Mouse (Mus musculus): ENCODE results near the gene Atp1b1. TPM values are rescaled to one million over a fixed set of nuclear protein-coding genes. Genes with fewer than 3 reads are reported as not detected.

Atp1b1 gene
- 227 and 233 TPM in 2 replicates for polyA plus RNA-seq (2015; fragmentation: Nextera tagmentation; extraction: Ambion mirVana)

DNA sequence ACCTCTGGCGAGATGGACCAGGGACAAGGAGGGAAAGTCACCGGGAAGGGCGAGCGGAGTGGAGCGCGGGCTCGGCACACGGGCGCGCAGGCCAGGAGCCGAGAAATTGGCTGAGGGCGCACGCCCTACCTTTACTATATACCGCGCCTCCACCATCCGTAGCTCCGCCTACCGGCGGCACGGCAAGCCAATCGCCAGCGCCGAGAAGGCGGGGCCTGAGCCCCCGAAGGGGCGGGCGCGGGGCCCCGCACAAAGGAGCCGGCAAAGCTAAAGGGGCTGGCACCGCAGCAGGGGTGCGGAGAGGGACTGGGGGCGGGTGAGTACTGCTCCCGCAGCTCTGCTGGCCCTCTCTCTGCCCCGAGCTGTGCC is at the start of gene Atp1b1:
Atp1b1 (minus strand) TSS at position 111 of the 369 bp plus-strand sequence.
- peak within 1 kb of the TSS; percentile 72 for H3K4me2 ChIP-seq (replicated peaks; ENCODE audit: low read depth)
- no peaks in the 10 kb centered on the region for H3K9me3 ChIP-seq (ENCODE audit: control insufficient read depth)
- under 1% methylated on average over 30 of the region's 35 CpGs for WGBS
- no peaks in the 10 kb centered on the region for H3K27me3 ChIP-seq (replicated peaks; ENCODE audit: control insufficient read depth, insufficient read depth, low read length)
- H3K9ac ChIP-seq (ENCODE audit: low read depth, low read length), result peak within 1 kb of the TSS; percentile 96
- peak within 1 kb of the TSS; percentile 85 for H3K4me3 ChIP-seq (ENCODE audit: low read depth, low read length)
- ATAC-seq, result peak; percentile 77
- H3K36me3 ChIP-seq (ENCODE audit: control insufficient read depth, insufficient read depth), result peaks cover 10% of the 10 kb centered on the region
- TF ChIP-seq CTCF (IDR thresholded peaks at IDR 0.05; ENCODE audit: low read depth), result peak; percentile 51
- peaks cover 11% of the 10 kb centered on the region for H3K4me1 ChIP-seq (replicated peaks; ENCODE audit: control insufficient read depth, insufficient read depth, low read length)
- peak within 1 kb of the TSS; percentile 93 for H3K27ac ChIP-seq (ENCODE audit: low read depth, low read length)

DNA sequence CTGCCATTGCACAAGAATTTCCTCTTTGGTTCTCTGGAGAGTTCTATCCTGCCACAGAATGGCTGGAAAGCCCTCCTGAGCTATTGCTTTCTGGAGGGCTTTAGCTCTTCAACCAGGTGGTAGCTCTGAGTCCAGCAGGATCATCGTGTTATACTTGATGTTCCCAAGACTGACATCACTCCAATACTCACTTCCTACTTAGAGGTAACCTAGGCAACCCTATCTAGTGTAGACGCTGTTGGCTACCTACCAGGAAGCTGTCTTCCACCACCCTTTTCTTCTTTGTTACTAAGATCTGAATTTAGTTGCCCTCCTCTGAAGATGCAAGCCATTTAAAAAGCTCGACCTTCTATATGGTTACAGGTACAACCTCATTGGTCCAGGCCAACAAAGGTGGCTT is 46.9 kb upstream of the Atp1b1 start:
- no peak overlapping the region for H3K27ac ChIP-seq (ENCODE audit: low read depth, low read length)
- no peaks in the 10 kb centered on the region for H3K36me3 ChIP-seq (ENCODE audit: control insufficient read depth, insufficient read depth)
- no peak overlapping the region for H3K4me3 ChIP-seq (ENCODE audit: low read depth, low read length)
- no peak for TF ChIP-seq CTCF (IDR thresholded peaks at IDR 0.05; ENCODE audit: low read depth)
- H3K4me1 ChIP-seq (replicated peaks; ENCODE audit: control insufficient read depth, insufficient read depth, low read length), result no peaks in the 10 kb centered on the region
- H3K4me2 ChIP-seq (replicated peaks; ENCODE audit: low read depth), result no peak overlapping the region
- 0 out of 2 replicates have a peak, but pooled peaks have one; percentile 56 for ATAC-seq
- 59% methylated on average over 3 of the region's 3 CpGs for WGBS
- no peak overlapping the region for H3K9ac ChIP-seq (ENCODE audit: low read depth, low read length)
- no peaks in the 10 kb centered on the region for H3K27me3 ChIP-seq (replicated peaks; ENCODE audit: control insufficient read depth, insufficient read depth, low read length)
- no peaks in the 10 kb centered on the region for H3K9me3 ChIP-seq (ENCODE audit: control insufficient read depth)

- peak; percentile 38 for ATAC-seq
- WGBS, result 44% methylated on average over 8 of the region's 8 CpGs
- Histone ChIP-seq H3K27me3 (replicated peaks; ENCODE audit: control insufficient read depth, insufficient read depth, low read length) (no peaks in the 10 kb centered on the region), H3K9me3 (ENCODE audit: control insufficient read depth) (no peaks in the 10 kb centered on the region), H3K4me1 (replicated peaks; ENCODE audit: control insufficient read depth, insufficient read depth, low read length) (no peaks in the 10 kb centered on the region), H3K4me3 (ENCODE audit: low read depth, low read length) (no peak overlapping the region), H3K4me2 (replicated peaks; ENCODE audit: low read depth) (no peak overlapping the region), H3K9ac (ENCODE audit: low read depth, low read length) (no peak overlapping the region), H3K27ac (ENCODE audit: low read depth, low read length) (no peak overlapping the region), H3K36me3 (ENCODE audit: control insufficient read depth, insufficient read depth) (no peaks in the 10 kb centered on the region)
- TF ChIP-seq CTCF (IDR thresholded peaks at IDR 0.05; ENCODE audit: low read depth), result no peak
Observed at GRCm38 (mm10) chr1:164503140-164503730, 45.1 kb upstream of the Atp1b1 start.

GRCm38 (mm10) chr1:164502231-164502630 is 44.1 kb upstream of the Atp1b1 start:
- 70% methylated on average over 7 of the region's 7 CpGs for WGBS
- no peak overlapping the region for H3K9ac ChIP-seq (ENCODE audit: low read depth, low read length)
- H3K9me3 ChIP-seq (ENCODE audit: control insufficient read depth), result no peaks in the 10 kb centered on the region
- no peak for TF ChIP-seq CTCF (IDR thresholded peaks at IDR 0.05; ENCODE audit: low read depth)
- H3K27ac ChIP-seq (ENCODE audit: low read depth, low read length), result no peak overlapping the region
- H3K4me2 ChIP-seq (replicated peaks; ENCODE audit: low read depth), result no peak overlapping the region
- H3K4me3 ChIP-seq (ENCODE audit: low read depth, low read length), result no peak overlapping the region
- no peaks in the 10 kb centered on the region for H3K36me3 ChIP-seq (ENCODE audit: control insufficient read depth, insufficient read depth)
- H3K4me1 ChIP-seq (replicated peaks; ENCODE audit: control insufficient read depth, insufficient read depth, low read length), result no peaks in the 10 kb centered on the region
- ATAC-seq, result no peak
- H3K27me3 ChIP-seq (replicated peaks; ENCODE audit: control insufficient read depth, insufficient read depth, low read length), result no peaks in the 10 kb centered on the region

- WGBS, result 47% methylated on average over 8 of the region's 8 CpGs
- no peaks in the 10 kb centered on the region for H3K9me3 ChIP-seq (ENCODE audit: control insufficient read depth)
- ATAC-seq, result peak; percentile 31; the same call in 1 of the 2 replicates
Observed at GRCm38 (mm10) chr1:164494741-164495512, 36.8 kb upstream of the Atp1b1 start.

DNA sequence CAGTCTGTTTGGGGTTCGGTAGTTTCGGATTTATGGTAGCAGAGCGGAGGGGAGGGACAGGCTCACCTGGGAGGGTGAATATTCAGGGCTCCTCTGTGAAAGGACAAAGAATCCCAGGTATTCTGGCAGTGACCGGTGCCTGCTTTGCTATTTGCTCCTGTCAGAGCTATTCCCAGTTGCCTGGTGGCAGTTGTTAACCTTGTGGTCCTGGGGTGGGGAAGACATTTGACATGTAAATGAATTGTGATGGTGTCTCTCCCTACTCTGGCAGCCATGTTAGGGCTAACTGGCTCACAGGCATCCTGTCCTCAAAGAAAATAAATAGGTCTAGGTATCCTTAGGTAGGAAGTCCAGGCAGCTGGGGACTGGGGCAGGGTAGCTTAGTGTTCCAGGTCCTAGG is 36.1 kb upstream of the Atp1b1 start:
- no peak for ATAC-seq
- Histone ChIP-seq H3K27me3 (replicated peaks; ENCODE audit: control insufficient read depth, insufficient read depth, low read length) (no peaks in the 10 kb centered on the region), H3K4me1 (replicated peaks; ENCODE audit: control insufficient read depth, insufficient read depth, low read length) (no peaks in the 10 kb centered on the region), H3K9me3 (ENCODE audit: control insufficient read depth) (no peaks in the 10 kb centered on the region), H3K4me2 (replicated peaks; ENCODE audit: low read depth) (no peak overlapping the region), H3K4me3 (ENCODE audit: low read depth, low read length) (no peak overlapping the region), H3K36me3 (ENCODE audit: control insufficient read depth, insufficient read depth) (no peaks in the 10 kb centered on the region), H3K9ac (ENCODE audit: low read depth, low read length) (no peak overlapping the region), H3K27ac (ENCODE audit: low read depth, low read length) (no peak overlapping the region; the same call in 1 of the 2 replicates)
- WGBS, result 45% methylated on average over 4 of the region's 4 CpGs
- TF ChIP-seq CTCF (IDR thresholded peaks at IDR 0.05; ENCODE audit: low read depth), result no peak

More at GRCm38 (mm10) chr1:164494741-164495512, 36.8 kb upstream of the Atp1b1 start:
- H3K27ac ChIP-seq (ENCODE audit: low read depth, low read length), result no peak overlapping the region
- no peaks in the 10 kb centered on the region for H3K27me3 ChIP-seq (replicated peaks; ENCODE audit: control insufficient read depth, insufficient read depth, low read length)
- no peak overlapping the region for H3K9ac ChIP-seq (ENCODE audit: low read depth, low read length)
- no peaks in the 10 kb centered on the region for H3K36me3 ChIP-seq (ENCODE audit: control insufficient read depth, insufficient read depth)
- no peak for TF ChIP-seq CTCF (IDR thresholded peaks at IDR 0.05; ENCODE audit: low read depth)
- no peaks in the 10 kb centered on the region for H3K4me1 ChIP-seq (replicated peaks; ENCODE audit: control insufficient read depth, insufficient read depth, low read length)
- H3K4me3 ChIP-seq (ENCODE audit: low read depth, low read length), result no peak overlapping the region
- no peak overlapping the region for H3K4me2 ChIP-seq (replicated peaks; ENCODE audit: low read depth)
